Mouse (Mus musculus): ENCODE results near the gene Sgta.

GRCm38 (mm10) chr10:80998778-80999177, 61.2 kb downstream of the Sgta start:
- TF ChIP-seq CTCF (IDR thresholded peaks at IDR 0.05; ENCODE audit: extremely low read depth, insufficient read depth, low read length): peak; percentile 74
- no peak for TF ChIP-seq POLR2A (IDR thresholded peaks at IDR 0.05; ENCODE audit: extremely low read depth, insufficient read depth, low read length)
